8 mouse cellular contexts compared by ENCODE assay signal in the genomic region with DNA sequence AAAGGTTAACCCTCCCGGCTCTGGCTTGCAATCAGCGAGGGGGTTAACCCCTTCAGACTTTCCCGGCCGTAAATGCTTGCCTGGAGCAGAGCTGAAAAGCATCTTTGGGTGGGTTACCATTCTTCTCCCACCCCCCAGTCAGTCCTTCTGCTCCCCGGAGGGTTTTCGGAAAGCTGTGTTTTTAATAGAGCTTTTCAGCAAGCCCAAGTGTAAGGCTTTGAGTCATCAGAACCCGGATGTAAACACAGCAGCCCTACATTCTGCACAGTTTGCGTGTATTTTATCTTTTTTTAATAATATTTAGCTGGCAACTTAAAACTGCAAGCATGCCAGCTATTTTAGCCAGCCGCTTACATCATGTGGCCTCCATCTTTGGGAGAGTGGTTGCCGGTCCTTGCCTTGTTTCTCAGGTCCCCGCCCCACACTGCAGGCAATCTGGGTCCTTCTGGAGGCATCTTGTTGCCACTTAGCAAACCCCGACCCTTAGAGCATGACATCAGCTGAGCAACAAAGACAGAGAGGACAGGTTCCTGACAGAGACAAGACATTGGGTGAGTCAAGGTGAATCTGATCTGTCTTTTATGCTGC. TPM values are rescaled to one million over a fixed set of nuclear protein-coding genes. Genes with fewer than 3 reads are reported as not detected.
DNase-seq lines count a peak whose midpoint lies in the region; ATAC-seq and TF ChIP-seq lines count a peak whose summit lies in the region.

No protein-coding gene starts in this region.

- DNase-seq in heart, adult 2 months, result peak in 1 of 2 experiments; percentile 68
- DNase-seq in heart, postnatal 4 days, result no peak
- DNase-seq in B cell, adult 2 months, result peak; percentile 51 to 56
- peak; percentile 38 for DNase-seq in c-Kit-positive CD71-positive TER-119-positive erythroid progenitor cells, embryonic 14.5 days (ENCODE audit: low spot score)
- no peak for DNase-seq in liver, embryonic 13.5 days
- no peak for DNase-seq in frontal cortex, postnatal 36 days (ENCODE audit: low spot score in 2 of 2)

- no peak for ATAC-seq in heart, embryonic 14.5 days (ENCODE audit: insufficient number of reproducible peaks, insufficient read depth, low FRiP score, low read depth)
- no peak; the same call in 1 of the 2 replicates for ATAC-seq in liver, embryonic 13.5 days (ENCODE audit: low read depth)
- peak; percentile 22 for ATAC-seq in neural tube, embryonic 14.5 days (ENCODE audit: low read depth)

- H3K27me3 ChIP-seq in heart, adult 2 months (ENCODE audit: control insufficient read depth, insufficient read depth, low read length), result no peaks in the 10 kb centered on the region
- no peaks in the 10 kb centered on the region for H3K27me3 ChIP-seq in heart, embryonic 14.5 days (ENCODE audit: control insufficient read depth, insufficient read depth, low read length)
- peaks cover 22% of the 10 kb centered on the region for H3K27me3 ChIP-seq in liver, embryonic 13.5 days
- H3K27me3 ChIP-seq in neural tube, embryonic 14.5 days (ENCODE audit: control insufficient read depth, insufficient read depth, low read length), result no peaks in the 10 kb centered on the region

- no peaks in the 10 kb centered on the region for H3K9me3 ChIP-seq in heart, embryonic 14.5 days (ENCODE audit: control insufficient read depth, low read length)
- H3K9me3 ChIP-seq in liver, embryonic 13.5 days (replicated peaks), result no peaks in the 10 kb centered on the region
- H3K9me3 ChIP-seq in neural tube, embryonic 14.5 days (ENCODE audit: control insufficient read depth, low read length), result no peaks in the 10 kb centered on the region

- intact Hi-C loops in heart, adult 2 months (cut with DNase I), result loop anchor here (5.0 kb wide), 1 partner anchor 37 kb away; no protein-coding TSS in a partner anchor

- no peak for TF ChIP-seq CTCF in heart, adult 2 months (IDR thresholded peaks at IDR 0.05)

- H3K79me2 ChIP-seq in heart, adult 2 months (replicated peaks; ENCODE audit: control insufficient read depth, insufficient read depth, low read length), result no peaks in the 10 kb centered on the region

- H3K27ac ChIP-seq in heart, adult 2 months, result peak overlapping the region; percentile 91
- peak overlapping the region; percentile 98 to 99 for H3K27ac ChIP-seq in heart, embryonic 14.5 days (replicated peaks in 1 of 2; ENCODE audit: control insufficient read depth in 1 of 2, insufficient read depth in 1 of 2, low read depth in 2 of 2, low read length in 2 of 2)
- H3K27ac ChIP-seq in liver, embryonic 13.5 days, result peak overlapping the region; percentile 93
- peak overlapping the region; percentile 96 for H3K27ac ChIP-seq in neural tube, embryonic 14.5 days (ENCODE audit: low read depth, low read length)

- H3K4me2 ChIP-seq in heart, embryonic 14.5 days (ENCODE audit: low read length), result peak overlapping the region; percentile 76
- peak overlapping the region; percentile 84 for H3K4me2 ChIP-seq in liver, embryonic 13.5 days
- H3K4me2 ChIP-seq in neural tube, embryonic 14.5 days (ENCODE audit: low read depth, low read length), result peak overlapping the region; percentile 55

- 3% methylated on average over 12 of the region's 12 CpGs for WGBS in heart, adult 2 months
- WGBS in heart, embryonic 14.5 days, result 0% methylated on average over 12 of the region's 12 CpGs
- WGBS in liver, embryonic 13.5 days (ENCODE audit: insufficient replicate concordance), result 4% methylated on average over 12 of the region's 12 CpGs
- WGBS in neural tube, embryonic 14.5 days, result under 1% methylated on average over 12 of the region's 12 CpGs

- peaks cover 31% of the 10 kb centered on the region for H3K4me1 ChIP-seq in heart, adult 2 months (ENCODE audit: control insufficient read depth, insufficient read depth, low read length)
- peaks cover 63 to 91% of the 10 kb centered on the region in 2 experiments for H3K4me1 ChIP-seq in heart, embryonic 14.5 days (ENCODE audit: control insufficient read depth in 2 of 2, insufficient read depth in 2 of 2, low read length in 2 of 2)
- H3K4me1 ChIP-seq in liver, embryonic 13.5 days (replicated peaks), result peaks cover 87% of the 10 kb centered on the region
- peaks cover 68% of the 10 kb centered on the region for H3K4me1 ChIP-seq in neural tube, embryonic 14.5 days (ENCODE audit: control insufficient read depth, insufficient read depth, low read length)

- TF ChIP-seq EP300 in heart, adult 2 months (IDR thresholded peaks at IDR 0.05; ENCODE audit: insufficient read depth, low read depth, low read length), result 0 out of 2 replicates have a peak, but pooled peaks have one; percentile 7

- peak overlapping the region; percentile 67 for H3K9ac ChIP-seq in heart, adult 2 months (ENCODE audit: low read depth, low read length)
- peak overlapping the region; percentile 66 for H3K9ac ChIP-seq in heart, embryonic 14.5 days (ENCODE audit: low read length)
- H3K9ac ChIP-seq in liver, embryonic 13.5 days, result peak overlapping the region; percentile 70
- peak overlapping the region; percentile 56 for H3K9ac ChIP-seq in neural tube, embryonic 14.5 days (replicated peaks; ENCODE audit: low read depth, low read length)

- H3K4me3 ChIP-seq in heart, adult 2 months, result peak overlapping the region; percentile 34
- peak overlapping the region; percentile 37 to 44 for H3K4me3 ChIP-seq in heart, embryonic 14.5 days (ENCODE audit: control insufficient read depth in 1 of 2, insufficient read depth in 1 of 2, low read depth in 1 of 2, low read length in 2 of 2)
- peak overlapping the region; percentile 61 for H3K4me3 ChIP-seq in liver, embryonic 13.5 days (replicated peaks)
- H3K4me3 ChIP-seq in neural tube, embryonic 14.5 days (ENCODE audit: low read depth, low read length), result peak overlapping the region; percentile 28

- peaks cover 13% of the 10 kb centered on the region for H3K36me3 ChIP-seq in heart, adult 2 months (ENCODE audit: control insufficient read depth, insufficient read depth, low read length)
- H3K36me3 ChIP-seq in heart, embryonic 14.5 days (ENCODE audit: control insufficient read depth, insufficient read depth, low read length), result no peaks in the 10 kb centered on the region
- H3K36me3 ChIP-seq in liver, embryonic 13.5 days, result no peaks in the 10 kb centered on the region
- no peaks in the 10 kb centered on the region for H3K36me3 ChIP-seq in neural tube, embryonic 14.5 days (ENCODE audit: control insufficient read depth, insufficient read depth, low read length)

- TF ChIP-seq POLR2A in heart, adult 2 months (IDR thresholded peaks at IDR 0.05; ENCODE audit: insufficient read depth, low read depth, low read length), result no peak

RNA-seq across cellular contexts. Expression of gene Irf2bpl, which starts 10.3 kb away (rescaled TPM):
- 10 to 100 TPM; 32.6 to 36.9 TPM for total RNA-seq in heart, adult 2 months (2021)
- polyA plus RNA-seq in heart, adult 2 months (2012; rRNA removed), result 15.6 and 20.1 TPM in 2 replicates
- 10 to 100 TPM; 85.8 to 86.2 TPM for total RNA-seq in heart, postnatal 4 days (2021)
- polyA plus RNA-seq in heart, embryonic 14.5 days (2014; fragmentation: Nextera tagmentation; extraction: Ambion mirVana), result 32.8 and 36.1 TPM in 2 replicates
- polyA plus RNA-seq in liver, embryonic 13.5 days (2015; fragmentation: Nextera tagmentation; extraction: Ambion mirVana), result 2.8 and 3.0 TPM in 2 replicates
- polyA plus RNA-seq in neural tube, embryonic 14.5 days (2014; fragmentation: Nextera tagmentation; extraction: Ambion mirVana), result 47.6 and 58.3 TPM in 2 replicates

RNA-seq across cellular contexts. Expression of gene Cipc, which starts 51.9 kb away (rescaled TPM):
- 10 to 100 TPM; 43.8 to 45.1 TPM for total RNA-seq in heart, adult 2 months (2021)
- polyA plus RNA-seq in heart, adult 2 months (2012; rRNA removed), result 34.1 and 39.6 TPM in 2 replicates
- 10 to 100 TPM; 34.1 to 39.3 TPM for total RNA-seq in heart, postnatal 4 days (2021)
- 26.6 and 27.1 TPM in 2 replicates for polyA plus RNA-seq in heart, embryonic 14.5 days (2014; fragmentation: Nextera tagmentation; extraction: Ambion mirVana)
- polyA plus RNA-seq in liver, embryonic 13.5 days (2015; fragmentation: Nextera tagmentation; extraction: Ambion mirVana), result 11.6 and 13.6 TPM in 2 replicates
- polyA plus RNA-seq in neural tube, embryonic 14.5 days (2014; fragmentation: Nextera tagmentation; extraction: Ambion mirVana), result 51.7 and 54.2 TPM in 2 replicates

Comparison
In these comparisons a context has a peak if more than half of its experiments do, and no peak if none do; other contexts are left out.
1. DNase-seq: peak in B cell, adult 2 months (2 of 2) and c-Kit-positive CD71-positive TER-119-positive erythroid progenitor cells, embryonic 14.5 days (single experiment); none in heart, postnatal 4 days (single experiment), liver, embryonic 13.5 days (single experiment) and frontal cortex, postnatal 36 days (0 of 2).
2. Peak in every context shown above with its lines, with median percentiles within 50 percentile points of each other: H3K27ac ChIP-seq, H3K4me3 ChIP-seq, H3K9ac ChIP-seq and H3K4me2 ChIP-seq.